Mouse (Mus musculus) heart, postnatal 36 days (tissue): ENCODE measurements around the gene Plxnb2. TPM values are rescaled to one million over a fixed set of nuclear protein-coding genes. Genes with fewer than 3 reads are reported as not detected.

Experiments used
- DNase-seq, 2 experiments: peaks; one replicate each; pipeline ENCODE4 v3.0.0; 2021 to 2022
- intact Hi-C: fragments of 180-260 bp; cut with DNase I; formaldehyde crosslinking; loops from one replicate; pipeline ENCODE4 v1.15.1; 2025
- total RNA-seq, 2 experiments: library from RNA; stranded (reverse); gene quantifications; 2 replicates each; pipeline ENCODE4 v1.2.3; 2021

The Plxnb2 gene
- 100 to 1,000 TPM in 1 of 2 experiments, 10 to 100 TPM in 1; 92.4 to 100 TPM for total RNA-seq

DNA sequence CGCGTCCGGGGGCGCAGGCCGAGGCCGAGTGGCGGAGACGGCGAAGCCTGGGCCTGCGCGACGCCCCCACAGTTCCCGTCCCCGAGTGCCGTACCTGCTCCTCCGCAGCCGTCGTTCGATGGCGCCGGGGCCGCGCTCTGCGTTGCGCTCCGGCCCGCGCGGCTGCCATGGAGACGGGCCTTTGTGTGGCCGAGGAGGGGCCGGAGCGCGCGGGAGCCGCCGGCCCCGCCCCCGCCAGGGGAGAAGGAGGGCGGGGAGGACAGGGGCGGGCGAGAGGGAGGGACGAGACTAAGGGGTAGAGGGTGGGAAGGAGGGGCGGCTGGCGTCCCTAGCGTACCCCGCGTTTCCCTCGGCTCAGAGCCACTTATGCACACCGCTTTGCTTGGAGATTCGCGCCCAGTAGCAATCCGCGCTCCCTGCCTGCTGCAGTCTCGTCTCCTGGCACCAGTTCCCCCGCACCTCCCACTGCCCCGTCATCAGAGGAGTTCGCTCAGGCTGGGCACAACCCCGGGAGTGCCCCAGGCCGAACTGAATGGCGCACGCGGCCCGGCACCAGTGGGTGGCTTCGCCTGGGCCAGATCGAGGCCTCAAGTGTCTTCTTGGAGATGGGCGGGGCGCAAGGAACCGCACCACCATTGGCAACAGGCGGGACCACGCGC, at the start of gene Plxnb2:
Plxnb2 (minus strand) TSS at position 218 of the 659 bp plus-strand sequence.
- intact Hi-C loops = loop anchor here (1.0 kb wide), 1 partner anchor 16 kb away; the partner anchor contains the start of gene Dennd6b
- DNase-seq = peak; percentile 77 to 87

DNA sequence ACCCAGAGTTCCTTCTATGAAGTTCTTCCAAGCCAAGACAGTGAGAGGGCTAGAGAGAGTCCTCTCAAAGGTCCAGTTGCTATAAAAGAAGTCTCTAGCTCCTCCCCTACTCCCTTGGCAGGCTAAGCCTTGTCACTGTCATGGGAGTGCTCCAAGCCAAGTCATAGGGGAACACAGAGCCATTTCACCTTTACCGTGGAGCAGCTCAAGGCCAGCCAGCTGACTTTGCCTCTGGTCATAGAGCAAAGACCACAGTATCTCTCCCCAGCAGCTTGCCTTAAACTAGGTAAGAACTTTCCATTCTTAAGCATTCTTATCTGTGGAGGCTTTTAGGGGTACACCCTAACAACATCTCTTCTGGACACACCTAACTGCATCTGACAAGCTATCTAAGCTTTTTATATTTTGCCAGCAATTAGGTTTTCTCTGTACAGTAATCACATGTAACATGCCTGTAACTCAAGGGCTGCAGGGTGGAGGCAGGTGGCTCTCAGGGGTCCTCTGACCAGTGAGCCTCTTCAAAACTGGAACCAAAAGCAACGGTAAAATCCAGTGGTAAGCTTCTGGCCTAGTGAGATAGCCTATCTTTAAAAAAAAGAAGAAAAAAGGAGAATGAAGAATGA, 35.1 kb upstream of the Plxnb2 start:
- DNase-seq = peak; percentile 40 to 47
- intact Hi-C loops = no loop called here

DNA sequence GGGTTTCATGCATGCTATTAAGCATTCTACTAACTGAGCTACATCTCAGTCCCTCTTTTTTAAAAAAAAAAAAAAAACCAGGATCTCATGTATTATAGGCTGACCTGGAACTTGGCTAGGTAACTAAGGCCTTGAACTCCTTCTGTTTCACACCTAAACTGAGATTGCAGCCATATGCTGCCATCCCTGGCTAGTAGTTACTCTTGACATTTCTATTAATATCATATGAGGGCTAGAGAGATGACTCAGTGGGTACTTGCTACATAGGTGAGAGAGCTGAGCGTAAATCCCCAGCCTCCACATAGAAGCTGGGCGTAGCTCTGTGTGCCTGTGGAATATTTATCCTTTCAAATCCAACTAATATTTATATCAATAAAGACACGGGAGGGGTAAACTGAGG, 34.4 kb upstream of the Plxnb2 start:
- intact Hi-C loops = loop anchor here (5.0 kb wide), 1 partner anchor 388 kb away; no protein-coding TSS in a partner anchor
- DNase-seq = no peak

DNA sequence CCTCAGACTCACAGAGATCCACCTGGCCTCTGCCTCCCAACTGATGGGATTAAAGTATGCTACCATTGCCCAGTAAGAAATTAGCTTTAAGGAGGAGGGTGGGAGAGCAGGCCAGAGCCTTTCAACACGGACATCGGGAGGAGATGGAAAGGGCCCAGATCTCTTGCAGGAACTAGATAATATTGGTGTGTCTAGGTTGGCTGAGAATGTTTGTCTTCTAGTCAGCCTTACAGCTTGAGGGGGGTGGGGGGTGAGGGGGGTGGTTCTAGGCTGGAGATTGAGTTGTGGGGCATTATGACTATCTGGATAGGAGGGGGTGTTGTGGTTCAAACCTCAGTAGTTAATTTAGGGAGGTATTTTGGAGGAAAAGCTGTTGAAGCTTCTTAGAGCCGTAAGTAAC, 32.9 kb upstream of the Plxnb2 start:
- intact Hi-C loops = loop anchor here (5.0 kb wide), 1 partner anchor 386 kb away; no protein-coding TSS in a partner anchor
- DNase-seq = no peak

DNA sequence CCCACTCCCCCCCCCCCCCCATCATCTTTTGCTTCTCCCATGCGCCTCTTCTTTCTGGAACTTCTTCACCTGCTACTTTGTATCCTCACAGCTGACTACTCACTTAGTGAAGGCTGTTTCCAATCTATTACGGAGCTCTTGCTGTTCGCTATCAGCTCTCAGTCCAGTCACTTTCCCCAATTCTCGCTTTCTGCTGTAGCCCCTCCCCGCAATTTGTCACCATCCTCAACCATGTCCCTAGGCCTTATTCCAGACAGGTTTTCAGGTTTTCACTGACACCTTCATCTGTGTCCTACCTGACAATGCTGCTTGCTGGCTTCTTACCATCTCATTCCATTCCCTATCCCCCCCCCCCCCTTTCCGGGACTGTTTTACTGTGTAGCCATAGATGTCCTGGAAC, 31.9 kb upstream of the Plxnb2 start:
- DNase-seq = no peak
- intact Hi-C loops = loop anchor here (5.0 kb wide), 1 partner anchor 385 kb away; no protein-coding TSS in a partner anchor

DNA sequence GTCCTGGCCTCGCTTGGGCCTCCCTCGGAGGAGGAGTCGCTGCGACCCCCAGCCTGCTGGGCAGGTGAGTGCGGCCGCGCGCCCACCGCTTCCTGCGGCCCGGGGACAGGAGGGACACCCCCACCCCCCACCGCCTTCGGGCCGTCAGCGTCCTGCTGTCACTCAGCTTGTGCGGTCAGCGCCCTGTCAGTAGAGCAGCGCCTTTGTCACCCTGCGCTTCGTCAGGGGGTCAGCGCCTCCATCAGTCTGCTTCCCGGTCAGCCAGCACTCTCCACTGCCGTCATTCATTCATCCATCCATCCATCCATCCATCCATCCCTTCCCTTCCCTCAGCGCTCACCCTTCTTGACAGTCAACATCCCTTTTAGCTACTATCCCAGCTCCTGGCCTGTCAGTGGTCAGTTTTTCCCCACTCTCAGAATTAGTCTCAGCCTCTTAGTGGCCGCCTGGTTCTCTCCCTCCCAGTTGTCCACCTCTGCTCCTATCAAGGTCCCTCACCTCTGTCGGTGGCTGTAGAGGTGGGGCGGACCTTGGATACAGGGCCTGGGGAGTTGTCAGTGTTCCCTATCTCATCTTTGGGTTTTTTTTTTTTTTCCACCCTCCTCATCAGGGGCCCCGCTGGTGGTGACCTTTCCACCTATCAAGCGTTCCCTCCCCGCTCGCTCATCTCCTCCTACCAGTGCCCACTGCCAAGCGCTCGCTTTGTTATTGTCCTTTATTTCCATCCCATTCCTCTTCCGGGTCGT, 31.3 kb upstream of the Plxnb2 start:
- DNase-seq = peak in 1 of 2 experiments; percentile 45
- intact Hi-C loops = loop anchor here (2.0 to 5.0 kb wide), 5 partner anchors 15 to 385 kb away; partner anchors contain the start of genes Dennd6b and Tubgcp6

DNA sequence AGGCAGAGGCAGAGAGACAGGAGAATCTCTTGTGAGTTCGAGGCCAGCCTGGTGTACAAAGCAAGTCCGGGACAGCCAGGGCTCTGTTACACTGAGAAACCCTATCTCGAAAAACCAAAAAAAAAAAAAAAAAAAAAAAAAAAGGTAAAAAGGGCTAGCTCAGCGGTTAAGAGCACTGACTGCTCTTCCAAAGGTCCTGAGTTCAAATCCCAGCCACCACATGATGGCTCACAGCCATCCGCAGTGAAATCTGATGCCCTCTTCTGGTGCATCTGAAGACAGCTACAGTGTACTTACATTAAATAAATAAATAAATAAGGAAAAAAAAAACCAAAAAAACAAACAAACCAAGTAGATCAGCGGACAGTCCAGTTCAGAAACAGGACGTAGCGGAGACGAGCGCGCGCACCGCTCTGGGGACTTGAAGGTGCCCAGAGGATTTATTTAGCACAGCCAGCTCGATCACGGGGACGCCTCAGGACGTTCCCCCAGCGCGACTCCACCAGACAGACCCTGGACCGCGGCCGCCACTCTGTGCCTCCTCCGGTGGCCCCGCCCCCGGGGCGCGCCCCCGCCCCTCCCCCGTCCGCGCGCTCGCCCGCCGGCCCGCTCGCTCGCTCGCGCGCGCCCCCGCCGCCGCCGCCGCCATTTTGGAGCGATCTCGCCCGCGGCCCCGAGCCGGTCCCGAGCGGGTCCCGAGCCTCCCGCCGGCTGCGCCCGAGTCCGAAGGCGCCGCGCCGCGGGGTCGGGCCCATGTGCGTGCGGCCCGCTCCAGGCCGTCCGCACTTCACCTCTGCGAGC, 30.5 kb upstream of the Plxnb2 start, which contains the start of gene Ppp6r2:
Ppp6r2 (plus strand) TSS at position 639 of the 801 bp plus-strand sequence.
- peak; percentile 85 to 86 for DNase-seq
- intact Hi-C loops = loop anchor here (1.0 to 5.0 kb wide), 6 partner anchors 14 to 384 kb away; partner anchors contain the start of genes Dennd6b and Tubgcp6

DNA sequence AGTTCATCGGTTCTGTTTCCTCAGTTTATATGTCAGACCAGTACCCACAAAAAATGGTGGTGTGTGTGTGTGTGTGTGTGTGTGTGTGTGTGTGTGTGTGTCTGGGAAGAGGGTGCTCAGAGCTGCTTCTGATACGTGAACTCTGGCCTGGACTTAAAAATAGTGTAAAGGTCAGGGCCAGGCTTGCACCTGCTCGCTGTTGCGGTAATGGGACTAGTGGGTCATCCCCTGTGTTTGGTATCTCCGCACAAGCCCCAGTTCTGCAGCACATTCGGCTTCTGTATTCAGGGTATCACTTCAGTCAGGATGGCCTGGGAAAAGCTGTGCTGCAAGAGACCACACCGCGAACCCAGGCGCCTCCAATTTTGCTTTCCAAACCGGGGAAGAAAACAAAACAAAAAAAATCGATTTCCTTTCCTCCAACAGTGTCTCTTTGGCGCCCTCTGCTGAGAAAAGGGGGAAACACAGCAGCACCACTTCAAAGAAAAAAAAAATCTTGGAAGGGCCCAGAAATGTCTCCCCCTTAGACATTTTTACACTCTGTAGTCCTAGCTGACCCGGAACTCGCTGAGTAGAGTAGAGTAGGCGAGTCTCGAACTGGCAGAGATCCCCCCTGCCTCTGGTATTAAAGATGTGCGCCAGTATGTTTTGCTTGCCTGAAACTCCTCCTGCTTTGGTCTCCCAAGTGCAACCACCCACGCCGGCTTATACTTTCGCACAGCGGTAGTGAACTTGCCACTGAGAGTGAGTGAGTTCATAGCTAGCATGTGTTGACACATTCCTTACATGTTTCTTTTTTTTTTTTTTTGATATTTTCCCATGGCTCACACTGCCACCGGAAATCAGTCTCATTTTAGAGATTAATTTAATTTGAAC, 29.5 kb upstream of the Plxnb2 start:
- intact Hi-C loops = loop anchor here (1.0 to 10.0 kb wide), 7 partner anchors 13 to 383 kb away; partner anchors contain the start of genes Dennd6b, Ttll8 and Tubgcp6
- DNase-seq = peak; percentile 93 to 95

DNA sequence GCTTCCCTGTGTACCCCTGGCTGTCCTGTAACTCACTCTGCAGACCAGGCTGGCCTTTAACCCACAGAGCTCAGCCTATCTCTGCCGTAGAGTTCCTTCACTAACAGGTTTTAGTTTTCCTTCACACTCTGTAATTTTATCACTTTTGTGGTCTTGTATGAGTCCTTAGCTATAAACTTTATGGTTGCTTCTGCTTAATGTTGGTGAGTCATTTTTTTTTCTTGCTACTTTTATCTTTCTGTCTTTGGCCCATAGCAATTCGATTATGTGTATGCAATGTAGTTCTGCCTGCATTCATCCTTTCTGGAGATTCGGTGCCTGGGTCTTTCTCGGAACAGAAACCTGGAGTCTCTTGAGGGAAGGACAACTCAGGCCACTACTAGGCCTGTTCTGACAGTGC, 26.9 kb upstream of the Plxnb2 start:
- DNase-seq = no peak
- intact Hi-C loops = loop anchor here (10.0 kb wide), 1 partner anchor 253 kb away; the partner anchor contains the start of gene Ttll8

DNA sequence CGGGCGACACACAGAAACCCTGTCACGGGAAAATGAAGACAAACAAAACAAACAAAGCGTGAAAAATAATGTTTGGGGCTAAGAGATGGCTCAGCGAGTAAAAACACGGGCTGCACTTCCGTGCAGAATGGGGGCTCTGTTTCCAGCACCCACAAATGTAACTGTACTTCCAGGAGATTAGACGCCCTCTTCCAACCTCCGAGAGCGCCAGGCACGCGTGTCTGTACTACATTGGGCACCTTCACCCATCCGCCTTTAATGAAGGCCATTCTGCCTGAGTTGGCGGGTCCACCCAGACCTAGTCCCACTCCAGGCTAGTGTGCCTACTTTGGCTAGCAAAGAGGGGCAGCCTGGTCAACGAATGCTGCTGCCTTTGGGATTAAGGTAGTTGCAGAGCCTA, 16.5 kb upstream of the Plxnb2 start:
- intact Hi-C loops = loop anchor here (2.0 to 5.0 kb wide), 3 partner anchors 14 to 68 kb away; partner anchors contain the start of genes Hdac10 and Ppp6r2
- no peak for DNase-seq

DNA sequence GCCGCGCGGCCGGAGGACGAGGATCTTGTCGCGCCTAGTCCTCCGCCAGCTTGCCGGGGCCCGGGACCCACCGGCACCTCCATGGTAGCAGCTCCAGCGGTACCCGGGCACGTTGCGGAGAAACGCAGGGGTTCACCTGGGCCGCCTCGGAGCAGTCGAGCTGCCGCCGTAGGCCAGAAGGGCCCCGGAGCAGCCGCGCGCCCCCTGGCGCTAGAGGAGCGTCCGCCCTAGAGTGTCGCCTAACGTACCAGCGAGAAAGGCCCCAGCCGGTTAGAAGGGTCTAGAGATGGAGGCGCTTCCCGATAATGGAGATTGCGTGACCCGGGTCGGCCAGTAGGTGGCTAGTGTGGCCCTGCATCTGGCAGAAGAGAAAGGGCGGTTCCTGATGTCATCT, 15.7 kb upstream of the Plxnb2 start, which contains the start of gene Dennd6b:
Dennd6b (minus strand) TSS at position 184 of the 394 bp plus-strand sequence.
- DNase-seq = peak; percentile 94 to 95
- intact Hi-C loops = loop anchor here (1.0 to 5.0 kb wide), 4 partner anchors 14 to 68 kb away; partner anchors contain the start of genes Hdac10 and Ppp6r2

DNA sequence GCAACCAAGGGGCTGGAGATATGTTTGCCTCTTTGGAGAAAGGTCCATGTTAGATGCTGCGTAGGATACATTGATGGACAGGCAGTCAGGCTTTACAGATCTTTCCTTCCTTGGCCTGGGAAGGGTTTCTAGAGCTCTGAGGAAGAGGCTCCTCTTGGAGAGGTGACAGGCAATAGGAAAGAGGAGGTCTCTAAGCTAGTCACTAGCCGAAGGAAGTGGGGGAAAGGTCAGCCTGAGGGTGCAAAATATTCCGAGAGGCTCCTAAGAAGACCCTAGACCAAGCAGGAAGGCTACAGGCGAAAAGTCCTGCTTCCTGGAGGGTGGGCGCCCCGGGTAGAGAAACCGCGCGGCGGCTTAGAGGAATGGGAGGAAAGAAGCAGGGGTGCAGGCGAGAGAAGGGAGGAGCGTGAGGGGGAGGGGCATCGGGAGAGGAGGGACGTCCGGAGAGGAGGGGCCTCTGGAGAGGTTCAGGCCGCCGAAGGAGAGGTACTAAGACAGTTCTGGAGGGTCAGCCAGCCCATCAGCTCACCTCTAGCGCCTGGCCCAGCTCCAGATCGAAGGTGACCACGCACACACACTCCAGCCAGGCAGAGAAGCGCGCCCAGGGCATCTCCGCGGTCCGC, 15.2 kb upstream of the Plxnb2 start:
- intact Hi-C loops = loop anchor here (1.0 to 5.0 kb wide), 4 partner anchors 14 to 67 kb away; partner anchors contain the start of genes Hdac10 and Ppp6r2
- DNase-seq = peak; percentile 92 to 93

DNA sequence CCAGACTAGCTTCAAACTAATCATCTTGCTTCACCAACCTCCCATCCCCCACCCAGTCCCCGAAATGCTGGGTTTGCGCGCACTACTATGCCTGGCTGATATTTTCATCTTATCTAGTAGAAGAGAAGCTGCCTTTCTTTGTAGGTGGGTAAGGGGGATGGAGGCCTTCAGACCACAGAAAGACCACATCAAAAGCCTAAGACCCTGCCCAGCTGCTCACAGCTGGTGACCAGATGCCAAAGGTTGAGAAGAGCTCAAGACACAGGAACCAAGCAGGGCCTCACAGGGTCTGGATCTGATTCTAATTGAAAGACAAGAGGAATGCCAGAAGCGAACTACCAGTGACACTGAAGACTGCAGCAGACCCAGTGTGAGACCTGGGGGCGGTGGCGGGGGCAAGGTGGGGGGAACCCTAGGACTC, 14.7 kb upstream of the Plxnb2 start:
- intact Hi-C loops = loop anchor here (5.0 kb wide), 1 partner anchor 38 kb away; no protein-coding TSS in a partner anchor
- DNase-seq = no peak

DNA sequence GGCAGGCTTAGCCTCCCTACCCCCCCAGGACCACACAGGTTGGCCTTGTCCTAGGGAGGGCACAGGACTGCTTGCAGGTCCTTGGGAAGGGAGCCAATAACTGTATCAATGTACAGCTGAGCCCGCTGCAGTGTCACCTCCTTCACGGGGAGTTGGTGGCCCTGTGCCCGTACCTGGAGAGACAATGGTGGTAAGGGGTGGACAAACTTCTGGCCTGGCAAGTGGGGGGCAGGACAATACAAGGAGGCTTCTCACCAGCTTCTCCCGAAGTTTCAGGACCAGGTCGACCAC, 4.3 kb upstream of the Plxnb2 start:
- DNase-seq = no peak

DNA sequence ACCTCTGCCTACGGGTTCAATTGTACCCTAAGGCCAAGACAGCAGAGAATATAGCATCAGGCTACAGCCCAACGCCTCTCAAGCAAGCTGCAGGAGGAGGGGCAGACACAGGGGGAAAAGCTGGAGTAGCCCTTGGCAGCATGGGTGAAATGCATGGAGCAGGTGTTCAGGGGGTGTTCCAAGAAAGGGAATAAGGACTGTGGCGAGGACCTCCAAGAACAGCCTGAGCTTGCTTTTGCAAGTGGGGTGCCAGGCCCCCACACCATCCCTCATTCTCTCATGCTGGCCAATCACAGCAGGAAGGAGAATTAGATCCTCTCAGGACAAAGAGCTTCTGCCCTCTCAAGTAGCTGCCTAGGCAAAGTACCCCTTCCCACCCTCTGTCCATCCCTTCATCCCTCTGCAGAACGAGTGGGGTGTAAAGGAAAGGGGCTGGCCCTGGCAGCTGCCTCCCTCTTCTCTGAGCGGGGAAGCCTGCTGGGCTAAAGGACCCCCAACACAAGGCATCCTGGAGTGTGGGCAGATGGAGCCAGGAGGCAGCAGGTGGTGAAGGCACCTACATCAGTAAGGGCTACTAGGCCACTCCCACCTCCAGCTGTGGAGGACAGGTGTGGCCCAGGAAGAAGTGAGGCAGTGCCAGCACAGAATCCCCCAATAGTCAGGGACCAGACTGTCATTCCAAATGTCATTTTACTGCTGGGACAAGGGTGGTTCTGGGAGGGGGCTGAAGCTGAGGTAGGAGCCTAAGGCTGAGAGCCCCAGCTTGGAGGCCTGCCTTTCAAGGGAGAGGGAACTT, 3.8 kb upstream of the Plxnb2 start:
- intact Hi-C loops = no loop called here
- no peak for DNase-seq

More for the DNA sequence above, 4.3 kb upstream of the Plxnb2 start:
- intact Hi-C loops = no loop called here

DNA sequence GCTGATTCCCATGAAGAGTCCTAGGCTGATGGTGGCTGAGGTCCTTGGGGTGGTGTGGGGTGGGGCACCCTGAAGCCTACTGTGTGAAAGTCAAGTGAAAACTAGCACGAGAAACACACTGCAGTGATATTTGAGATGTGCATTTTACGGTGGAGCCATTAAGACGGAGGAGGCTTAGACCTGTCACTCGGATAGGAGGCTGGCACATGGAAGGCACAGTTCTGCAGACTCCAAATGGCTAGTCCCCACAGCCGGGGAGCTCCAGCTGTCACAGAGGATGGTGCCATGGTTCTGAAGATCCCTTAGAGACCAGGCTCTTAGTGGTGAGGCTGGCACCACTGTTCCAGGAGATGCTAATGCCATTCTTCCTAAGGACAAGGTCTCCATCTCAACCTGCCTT, 2.3 kb upstream of the Plxnb2 start:
- intact Hi-C loops = loop anchor here (1.0 kb wide), 1 partner anchor 27 kb away; no protein-coding TSS in a partner anchor
- DNase-seq = no peak

DNA sequence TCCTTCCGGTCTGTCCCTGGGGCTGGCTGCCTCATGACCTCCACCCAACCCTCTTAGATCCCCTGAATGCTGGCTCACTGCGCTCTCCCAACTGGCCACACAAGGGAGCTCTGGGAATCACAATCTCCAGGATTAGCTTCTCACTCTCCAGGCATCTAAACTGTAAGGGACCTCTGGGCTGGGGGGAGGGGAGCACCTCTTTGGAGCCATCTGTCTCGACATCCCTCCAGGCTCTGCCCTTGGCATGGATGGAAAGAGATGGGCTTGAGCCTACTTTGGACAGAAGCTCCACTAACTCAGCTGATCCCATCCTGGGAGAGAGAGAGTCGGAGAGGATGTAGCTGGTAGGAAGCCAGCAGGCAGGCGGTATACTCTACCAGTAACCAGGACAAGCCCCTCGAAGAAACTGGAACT, 1.7 kb upstream of the Plxnb2 start:
- intact Hi-C loops = loop anchor here (1.0 kb wide), 1 partner anchor 28 kb away; no protein-coding TSS in a partner anchor
- DNase-seq = peak; percentile 33 to 60
